Mouse (Mus musculus): ENCODE data around the gene H1fnt. TPM values are rescaled to one million over a fixed set of nuclear protein-coding genes. Genes with fewer than 3 reads are reported as not detected.

The H1fnt gene
- polyA plus RNA-seq, 1 experiment from 2014 or later = not detected

- Histone ChIP-seq H3K27ac (no peak within 1 kb of the TSS), H3K4me2 (replicated peaks) (no peak within 1 kb of the TSS), H3K4me3 (no peak within 1 kb of the TSS), H3K36me3 (no peaks in the 10 kb centered on the region), H3K9ac (no peak within 1 kb of the TSS), H3K9me3 (no peaks in the 10 kb centered on the region), H3K4me1 (no peaks in the 10 kb centered on the region), H3K27me3 (no peaks in the 10 kb centered on the region)
- no peak for ATAC-seq (ENCODE audit: low FRiP score, low read depth)
- 66% methylated on average over 4 of the region's 4 CpGs for WGBS
Observed at GRCm38 (mm10) chr15:98220877-98221276, 36.2 kb downstream of the H1fnt start, which contains the start of the genes Gm44579 and Olfr287. TSS of gene Gm44579 (minus strand) at chr15:98220977. TSS of gene Olfr287 (minus strand) at chr15:98221056.

GRCm38 (mm10) chr15:98214130-98214529, 43.0 kb downstream of the H1fnt start:
- H3K4me1 ChIP-seq = no peaks in the 10 kb centered on the region
- no peak overlapping the region for H3K4me3 ChIP-seq
- H3K27ac ChIP-seq = no peak overlapping the region
- no peak for ATAC-seq (ENCODE audit: low FRiP score, low read depth)
- no peaks in the 10 kb centered on the region for H3K9me3 ChIP-seq
- no peak overlapping the region for H3K9ac ChIP-seq
- no peaks in the 10 kb centered on the region for H3K27me3 ChIP-seq
- WGBS = 62% methylated on average over 5 of the region's 5 CpGs
- no peaks in the 10 kb centered on the region for H3K36me3 ChIP-seq
- H3K4me2 ChIP-seq (replicated peaks) = no peak overlapping the region

GRCm38 (mm10) chr15:98213336-98213870, 43.7 kb downstream of the H1fnt start:
- Histone ChIP-seq H3K27ac (no peak overlapping the region), H3K9me3 (no peaks in the 10 kb centered on the region), H3K36me3 (no peaks in the 10 kb centered on the region), H3K4me2 (replicated peaks) (no peak overlapping the region), H3K9ac (no peak overlapping the region), H3K4me1 (no peaks in the 10 kb centered on the region), H3K4me3 (no peak overlapping the region), H3K27me3 (no peaks in the 10 kb centered on the region)
- no peak for ATAC-seq (ENCODE audit: low FRiP score, low read depth)
- 76% methylated on average over 5 of the region's 5 CpGs for WGBS

- no peak for ATAC-seq (ENCODE audit: low FRiP score, low read depth)
- H3K36me3 ChIP-seq = no peaks in the 10 kb centered on the region
- 77% methylated on average over 7 of the region's 7 CpGs for WGBS
- H3K4me3 ChIP-seq = no peak overlapping the region
- H3K4me1 ChIP-seq = no peaks in the 10 kb centered on the region
- no peak overlapping the region for H3K27ac ChIP-seq
- H3K9ac ChIP-seq = no peak overlapping the region
- no peak overlapping the region for H3K4me2 ChIP-seq (replicated peaks)
- no peaks in the 10 kb centered on the region for H3K9me3 ChIP-seq
- no peaks in the 10 kb centered on the region for H3K27me3 ChIP-seq
Observed at GRCm38 (mm10) chr15:98209676-98210075, 47.4 kb downstream of the H1fnt start.

Other genes starting within 250 kb of the H1fnt start
- gene Pfkm, start 164.7 kb downstream of the H1fnt start, polyA plus RNA-seq (2015; fragmentation: Nextera tagmentation; extraction: Ambion mirVana) = 56.0 and 56.7 TPM in 2 replicates
- 37.0 and 38.8 TPM in 2 replicates for gene Senp1, start 163.5 kb downstream of the H1fnt start, polyA plus RNA-seq (2015; fragmentation: Nextera tagmentation; extraction: Ambion mirVana)
- gene Asb8, start 91.7 kb downstream of the H1fnt start, polyA plus RNA-seq (2015; fragmentation: Nextera tagmentation; extraction: Ambion mirVana) = 50.7 and 51.0 TPM in 2 replicates
- 0.48 and 0.60 TPM in 2 replicates for gene Ccdc184, start 90.1 kb downstream of the H1fnt start, polyA plus RNA-seq (2015; fragmentation: Nextera tagmentation; extraction: Ambion mirVana)
- not detected in 2 replicates for gene Olfr288, start 61.8 kb downstream of the H1fnt start, polyA plus RNA-seq (2015; fragmentation: Nextera tagmentation; extraction: Ambion mirVana)
- not detected in 2 replicates for gene Gm44579, start 36.3 kb downstream of the H1fnt start, polyA plus RNA-seq (2015; fragmentation: Nextera tagmentation; extraction: Ambion mirVana)
- not detected in 2 replicates for gene Olfr287, start 36.2 kb downstream of the H1fnt start, polyA plus RNA-seq (2015; fragmentation: Nextera tagmentation; extraction: Ambion mirVana)
- not detected in 2 replicates for gene Olfr286, start 22.8 kb downstream of the H1fnt start, polyA plus RNA-seq (2015; fragmentation: Nextera tagmentation; extraction: Ambion mirVana)
- 0.37 and 0.47 TPM in 2 replicates for gene Zfp641, start 38.9 kb upstream of the H1fnt start, polyA plus RNA-seq (2015; fragmentation: Nextera tagmentation; extraction: Ambion mirVana)
- not detected in 2 replicates for gene Olfr285, start 60.1 kb upstream of the H1fnt start, polyA plus RNA-seq (2015; fragmentation: Nextera tagmentation; extraction: Ambion mirVana)
- not detected in 2 replicates for gene Olfr284, start 83.7 kb upstream of the H1fnt start, polyA plus RNA-seq (2015; fragmentation: Nextera tagmentation; extraction: Ambion mirVana)
- gene Olfr283, start 123.7 kb upstream of the H1fnt start, polyA plus RNA-seq (2015; fragmentation: Nextera tagmentation; extraction: Ambion mirVana) = not detected in 2 replicates
- not detected in 2 replicates for gene Olfr282, start 173.9 kb upstream of the H1fnt start, polyA plus RNA-seq (2015; fragmentation: Nextera tagmentation; extraction: Ambion mirVana)
- not detected in 2 replicates for gene Olfr281, start 195.3 kb upstream of the H1fnt start, polyA plus RNA-seq (2015; fragmentation: Nextera tagmentation; extraction: Ambion mirVana)
- not detected in 2 replicates for gene OR5BS1P, start 212.6 kb upstream of the H1fnt start, polyA plus RNA-seq (2015; fragmentation: Nextera tagmentation; extraction: Ambion mirVana)
- 0.19 TPM in 1 of 2 replicates, not detected in the other for gene Lalba, start 225.4 kb upstream of the H1fnt start, polyA plus RNA-seq (2015; fragmentation: Nextera tagmentation; extraction: Ambion mirVana)
- not detected in 2 replicates for gene Olfr279, start 235.1 kb upstream of the H1fnt start, polyA plus RNA-seq (2015; fragmentation: Nextera tagmentation; extraction: Ambion mirVana)

Measured in limb, embryonic 13.5 days (tissue).